Mouse (Mus musculus) CH12.LX (cell line): ENCODE measurements at regions not wholly inside any gene's neighbourhood (a gene's known extent, or its start where the extent isn't known, plus 50 kb on each side); places are given as distances from the start of the nearest gene placed in this dataset.

ENCODE experiments used
- DNase-seq: peaks from one replicate; pipeline ENCODE4 v3.0.0-alpha.2; 2013; ENCODE audit errors: extremely low read depth
- H3K27ac ChIP-seq: 2 replicates; pipeline ENCODE4 v1.5.1; 2012; ENCODE audit warnings: low read depth, mild to moderate bottlenecking, control low read depth, moderate library complexity; ENCODE audit not compliant: insufficient read depth
- H3K27me3 ChIP-seq: replicated peaks from 2 replicates; pipeline ENCODE3; 2012; ENCODE audit warnings: inconsistent platforms
- H3K36me3 ChIP-seq, 2 experiments: replicated peaks in 1 of 2; 2 replicates each; pipeline versions ENCODE3 to v1.6.1; 2012; ENCODE audit warnings: inconsistent platforms in 1 of 2, low read length in 1 of 2, mild to moderate bottlenecking in 1 of 2, mixed read lengths in 1 of 2, moderate library complexity in 1 of 2; ENCODE audit not compliant: control insufficient read depth in 1 of 2, insufficient read depth in 1 of 2
- H3K4me1 ChIP-seq, 2 experiments: 2 replicates each; pipeline ENCODE4 v1.6.1; 2012; ENCODE audit warnings: inconsistent platforms in 1 of 2, moderate library complexity in 1 of 2; ENCODE audit not compliant: insufficient read depth in 2 of 2, control insufficient read depth in 1 of 2
- H3K4me2 ChIP-seq: 2 replicates; pipeline ENCODE4 v1.6.1; 2012; ENCODE audit warnings: low read depth, mild to moderate bottlenecking, control low read depth; ENCODE audit not compliant: poor library complexity, insufficient read depth, severe bottlenecking
- H3K4me3 ChIP-seq, 3 experiments: fragments of 150-350 bp in 1 of 3; sonication (generic) in 1 of 3; replicated peaks in 1 of 3; 2 replicates each; pipeline versions ENCODE3 to v1.5.1; 2011 to 2012; ENCODE audit warnings: low read depth in 2 of 3, low read length in 2 of 3, mild to moderate bottlenecking in 2 of 3, moderate library complexity in 2 of 3, control low read depth in 1 of 3, improper control_type of control experiment in 1 of 3, inconsistent platforms in 1 of 3, mixed read lengths in 1 of 3; ENCODE audit not compliant: poor library complexity in 1 of 3
- H3K79me2 ChIP-seq: replicated peaks from 2 replicates; pipeline ENCODE4 v1.6.1; 2012; ENCODE audit warnings: mild to moderate bottlenecking, moderate library complexity; ENCODE audit not compliant: control insufficient read depth, poor library complexity, insufficient read depth, severe bottlenecking; ENCODE audit errors: extremely low read depth
- H3K9ac ChIP-seq: 2 replicates; pipeline ENCODE4 v1.6.1; 2012; ENCODE audit warnings: low read depth, mild to moderate bottlenecking, control low read depth, moderate library complexity; ENCODE audit not compliant: insufficient read depth
- H3K9me3 ChIP-seq: replicated peaks from 2 replicates; pipeline ENCODE3; 2012; ENCODE audit warnings: low read length, inconsistent platforms, mixed read lengths
- CTCF ChIP-seq, 2 experiments: IDR thresholded peaks in 1 of 2; conservative IDR thresholded peaks in 1 of 2; 2 replicates each; pipeline ENCODE4 v1.5.1; 2011 to 2012; ENCODE audit warnings: low read depth in 2 of 2, low read length in 2 of 2, improper control_type of control experiment in 1 of 2, inconsistent platforms in 1 of 2, mild to moderate bottlenecking in 1 of 2, moderate library complexity in 1 of 2
- E2F4 ChIP-seq: IDR thresholded peaks from 2 replicates; pipeline ENCODE4 v1.6.1; 2011; ENCODE audit warnings: low read depth, low read length, improper control_type of control experiment; ENCODE audit not compliant: insufficient replicate concordance
- ELF1 ChIP-seq: IDR thresholded peaks from 2 replicates; pipeline ENCODE4 v1.6.1; 2014; ENCODE audit warnings: low read depth, mild to moderate bottlenecking, inconsistent platforms, low read length, improper control_type of control experiment
- EP300 ChIP-seq: IDR thresholded peaks from 2 replicates; pipeline ENCODE4 v1.6.1; 2011; ENCODE audit warnings: low read length, improper control_type of control experiment
- GABPA ChIP-seq: IDR thresholded peaks from 2 replicates; pipeline ENCODE4 v1.6.1; 2012; ENCODE audit warnings: low read depth, low read length, improper control_type of control experiment, inconsistent platforms; ENCODE audit not compliant: insufficient replicate concordance
- HCFC1 ChIP-seq: IDR thresholded peaks from 2 replicates; pipeline ENCODE4 v1.6.1; 2012; ENCODE audit warnings: low read depth, mild to moderate bottlenecking, inconsistent platforms, low read length, improper control_type of control experiment
- IRF4 ChIP-seq: IDR thresholded peaks from 2 replicates; pipeline ENCODE4 v1.6.1; 2014; ENCODE audit warnings: low read depth, mild to moderate bottlenecking, inconsistent platforms, low read length, improper control_type of control experiment
- JUND ChIP-seq: conservative IDR thresholded peaks from 2 replicates; pipeline ENCODE4 v1.6.1; 2011; ENCODE audit warnings: low read depth, low read length, improper control_type of control experiment
- KAT2A ChIP-seq: IDR thresholded peaks from 2 replicates; pipeline ENCODE4 v1.6.1; 2012; ENCODE audit warnings: low read length, improper control_type of control experiment, inconsistent platforms; ENCODE audit not compliant: insufficient replicate concordance
- MAX ChIP-seq: IDR thresholded peaks from 2 replicates; pipeline ENCODE4 v1.6.1; 2011; ENCODE audit warnings: low read length, improper control_type of control experiment
- MEF2A ChIP-seq: IDR thresholded peaks from 2 replicates; pipeline ENCODE4 v1.6.1; 2014; ENCODE audit warnings: low read depth, mild to moderate bottlenecking, inconsistent platforms, low read length, improper control_type of control experiment, borderline replicate concordance
- MXI1 ChIP-seq: IDR thresholded peaks from 2 replicates; pipeline ENCODE4 v1.6.1; 2011; ENCODE audit warnings: mild to moderate bottlenecking, low read depth, low read length, improper control_type of control experiment
- MYC ChIP-seq: IDR thresholded peaks from 2 replicates; pipeline ENCODE4 v1.6.1; 2011; ENCODE audit warnings: low read depth, mild to moderate bottlenecking, improper control_type of control experiment, low read length
- NELFE ChIP-seq: IDR thresholded peaks from 2 replicates; pipeline ENCODE4 v1.6.1; 2011; ENCODE audit warnings: low read depth, low read length, improper control_type of control experiment
- PAX5 ChIP-seq: IDR thresholded peaks from 2 replicates; pipeline ENCODE4 v1.6.1; 2012; ENCODE audit warnings: low read length, inconsistent platforms, mixed read lengths
- POLR2A ChIP-seq: IDR thresholded peaks from 2 replicates; pipeline ENCODE4 v1.6.1; 2011; ENCODE audit warnings: low read depth, mild to moderate bottlenecking, improper control_type of control experiment, low read length
- POLR2AphosphoS2 ChIP-seq: IDR thresholded peaks from 2 replicates; pipeline ENCODE4 v1.6.1; 2011; ENCODE audit warnings: low read depth, low read length, improper control_type of control experiment
- RAD21 ChIP-seq: IDR thresholded peaks from 2 replicates; pipeline ENCODE4 v1.6.1; 2011; ENCODE audit warnings: low read depth, mild to moderate bottlenecking, low read length, improper control_type of control experiment, moderate library complexity
- RCOR1 ChIP-seq: conservative IDR thresholded peaks from 2 replicates; pipeline ENCODE4 v1.6.1; 2012; ENCODE audit warnings: low read depth, mild to moderate bottlenecking, inconsistent platforms, low read length, improper control_type of control experiment
- SIN3A ChIP-seq: IDR thresholded peaks from 2 replicates; pipeline ENCODE4 v1.6.1; 2012; ENCODE audit warnings: low read length, improper control_type of control experiment, inconsistent platforms
- SMC3 ChIP-seq: IDR thresholded peaks from 2 replicates; pipeline ENCODE4 v1.6.1; 2011; ENCODE audit warnings: low read depth, low read length, improper control_type of control experiment
- TBP ChIP-seq: conservative IDR thresholded peaks from 2 replicates; pipeline ENCODE4 v1.6.1; 2011; ENCODE audit warnings: low read depth, low read length, improper control_type of control experiment
- UBTF ChIP-seq: IDR thresholded peaks from 2 replicates; pipeline ENCODE4 v1.6.1; 2012; ENCODE audit warnings: low read depth, mild to moderate bottlenecking, inconsistent platforms, low read length, improper control_type of control experiment, moderate library complexity
- USF1 ChIP-seq: IDR thresholded peaks from 2 replicates; pipeline ENCODE4 v1.6.1; 2014; ENCODE audit warnings: low read depth, mild to moderate bottlenecking, inconsistent platforms, low read length, improper control_type of control experiment
- USF2 ChIP-seq: conservative IDR thresholded peaks from 2 replicates; pipeline ENCODE4 v1.6.1; 2011; ENCODE audit warnings: low read depth, low read length, improper control_type of control experiment
- ZC3H11A ChIP-seq: IDR thresholded peaks from 2 replicates; pipeline ENCODE4 v1.6.1; 2012; ENCODE audit warnings: low read depth, mild to moderate bottlenecking, inconsistent platforms, low read length, improper control_type of control experiment
- dilution Hi-C: fragments of 300-500 bp; cut with MboI; formaldehyde crosslinking; loops from 2 replicates; pipeline ENCODE4 v1.14.3; 2020; ENCODE audit warnings: low sequenced_read_pairs; ENCODE audit not compliant: extremely low pct_unique_long_range_greater_than_20kb, extremely low pct_ligation_motif_present
- in situ Hi-C: fragments of 300-500 bp; cut with MboI; formaldehyde crosslinking; loops from 3 replicates; pipeline ENCODE4 v1.14.3; 2019; ENCODE audit warnings: low sequenced_read_pairs, low pct_ligation_motif_present, low pct_unique_long_range_greater_than_20kb, mixed read lengths

DNA sequence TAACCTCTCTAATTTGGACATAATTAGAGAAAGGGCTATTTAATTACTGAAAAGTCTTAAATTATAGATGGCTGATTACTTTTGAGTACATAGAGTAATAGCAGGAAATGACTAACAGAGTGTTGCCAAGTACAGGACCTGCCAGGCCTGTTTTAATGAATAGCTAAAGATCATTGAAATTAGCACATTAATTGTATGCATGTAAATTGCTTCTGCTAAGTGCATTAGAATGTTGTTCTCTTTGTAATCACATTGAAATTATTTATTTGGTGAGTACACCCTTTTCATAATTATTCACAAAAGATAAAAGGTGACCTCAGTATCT, 107.5 kb upstream of the Nectin3 start:
- Histone ChIP-seq H3K9ac (no peak overlapping the region), H3K79me2 (no peaks in the 10 kb centered on the region), H3K4me2 (no peak overlapping the region), H3K9me3 (peaks cover 36% of the 10 kb centered on the region), H3K27me3 (no peaks in the 10 kb centered on the region), H3K27ac (no peak overlapping the region), H3K4me3 (no peak overlapping the region)
- dilution Hi-C loops, result no loop called here
- DNase-seq, result no peak
- TF ChIP-seq PAX5, result no peak
- no peak for TF ChIP-seq SIN3A
- TF ChIP-seq TBP, result no peak
- TF ChIP-seq POLR2AphosphoS2, result no peak
- no peak for TF ChIP-seq SMC3
- no peak for TF ChIP-seq ZC3H11A
- no peak for TF ChIP-seq POLR2A
- TF ChIP-seq MAX, result no peak
- TF ChIP-seq MYC, result no peak
- TF ChIP-seq USF1, result no peak
- TF ChIP-seq HCFC1, result no peak
- no peak for TF ChIP-seq UBTF
- no peak for TF ChIP-seq E2F4
- TF ChIP-seq, all 38 proteins: peak for 0
- Histone ChIP-seq H3K4me1 (no peaks in the 10 kb centered on the region), H3K36me3 (no peaks in the 10 kb centered on the region)
- in situ Hi-C loops, result no loop called here

DNA sequence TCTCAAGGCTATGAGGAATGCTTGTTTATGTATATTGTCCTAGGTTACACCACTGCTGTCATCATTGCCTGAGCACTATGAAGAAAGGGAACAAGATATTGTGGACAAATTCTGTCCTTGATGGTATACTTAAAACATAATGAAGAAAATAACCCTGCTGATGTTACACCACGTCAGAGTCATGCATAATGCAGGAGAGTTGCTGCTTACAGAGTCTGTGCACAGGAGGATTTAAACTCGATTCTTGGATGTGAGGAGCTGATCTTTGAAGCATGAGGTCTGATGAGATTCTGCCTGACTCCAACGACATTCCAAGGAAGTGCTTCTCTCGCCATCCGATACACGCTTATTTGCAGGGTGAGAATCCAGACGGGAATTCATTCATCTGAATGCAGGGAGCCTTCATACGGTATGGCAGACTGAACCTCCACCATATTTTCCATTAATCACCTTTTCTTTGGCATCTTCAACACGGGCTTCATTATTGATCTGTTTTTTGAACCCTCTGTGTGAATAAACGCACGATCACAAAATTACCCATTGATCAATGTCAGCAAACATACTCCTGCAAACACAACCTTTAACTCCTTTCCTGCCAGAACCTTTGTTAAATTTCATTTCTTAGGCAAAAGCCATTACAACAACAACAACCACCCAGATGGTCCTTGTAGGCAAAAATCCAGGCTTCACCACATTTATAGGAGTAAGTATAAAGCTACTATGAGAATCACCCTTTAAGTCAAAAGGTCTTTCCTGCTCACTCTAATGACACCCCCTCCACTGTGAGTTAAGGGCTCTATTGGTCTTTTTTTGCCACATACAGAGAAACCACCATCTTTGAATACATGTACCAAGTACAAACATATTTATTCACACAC, 106.9 kb upstream of the Nectin3 start:
- Histone ChIP-seq H3K36me3 (no peaks in the 10 kb centered on the region), H3K27me3 (no peaks in the 10 kb centered on the region), H3K79me2 (no peaks in the 10 kb centered on the region), H3K27ac (no peak overlapping the region), H3K9me3 (peaks cover 34% of the 10 kb centered on the region), H3K9ac (no peak overlapping the region), H3K4me2 (no peak overlapping the region), H3K4me1 (no peaks in the 10 kb centered on the region), H3K4me3 (no peak overlapping the region)
- no peak for DNase-seq
- in situ Hi-C loops, result no loop called here
- no peak for TF ChIP-seq ZC3H11A
- no peak for TF ChIP-seq GABPA
- TF ChIP-seq MAX, result no peak
- TF ChIP-seq MEF2A, result no peak
- no peak for TF ChIP-seq USF1
- TF ChIP-seq SIN3A, result no peak
- no peak for TF ChIP-seq EP300
- no peak for TF ChIP-seq KAT2A
- no peak for TF ChIP-seq IRF4
- no peak for TF ChIP-seq MYC
- TF ChIP-seq RAD21, result no peak
- no peak for TF ChIP-seq ELF1
- no peak for TF ChIP-seq HCFC1
- TF ChIP-seq CTCF (conservative IDR thresholded peaks at IDR 0.05 in 1 of 2, IDR thresholded peaks at IDR 0.05 in 1 of 2; ENCODE audit: low read depth in 2 of 2, low read length in 2 of 2), result no peak
- no peak for TF ChIP-seq JUND
- no peak for TF ChIP-seq RCOR1
- TF ChIP-seq UBTF, result no peak
- TF ChIP-seq MXI1, result no peak
- TF ChIP-seq USF2, result no peak
- TF ChIP-seq NELFE, result no peak
- dilution Hi-C loops, result no loop called here
